Mouse (Mus musculus) lung, adult 2 months (tissue): ENCODE data around the gene Ak9. TPM values are rescaled to one million over a fixed set of nuclear protein-coding genes. Genes with fewer than 3 reads are reported as not detected.

Experiments used
- DNase-seq: peaks from one replicate; pipeline ENCODE4 v3.0.0; 2022
- H3K4me1 ChIP-seq: fragments of 200-500 bp; 2 replicates; pipeline ENCODE4 v1.6.1; 2011; ENCODE audit warnings: low read length; ENCODE audit not compliant: control insufficient read depth, insufficient read depth
- H3K4me3 ChIP-seq: fragments of 200-500 bp; replicated peaks from 2 replicates; pipeline ENCODE3; 2011; ENCODE audit warnings: low read depth, mild to moderate bottlenecking, control low read depth, low read length; ENCODE audit errors: extremely low read depth
- CTCF ChIP-seq: fragments of 200-500 bp; IDR thresholded peaks from 2 replicates; pipeline ENCODE4 v1.5.1; 2011; ENCODE audit warnings: mild to moderate bottlenecking, low read length, control low read depth; ENCODE audit not compliant: insufficient read depth
- POLR2A ChIP-seq: fragments of 200-500 bp; IDR thresholded peaks from 2 replicates; pipeline ENCODE4 v1.6.1; 2011; ENCODE audit warnings: low read depth, mild to moderate bottlenecking, control low read depth, low read length, borderline replicate concordance; ENCODE audit errors: extremely low read depth
- WGBS: fragments of 180-500 bp; shearing (Covaris S2); methylation state at CpG from one replicate; pipeline ENCODE4 v1.1.7; 2018; 5-methylcytosine and 5-hydroxymethylcytosine counted together
- polyA plus RNA-seq: library from polyadenylated mRNA; depleted of rRNA; stranded (reverse); fragments of >200 nt; gene quantifications from 2 replicates; pipeline ENCODE4 v1.2.3, GENCODE M21; 2012

Ak9 gene
- polyA plus RNA-seq, 1 experiment: 0.56 TPM

DNA sequence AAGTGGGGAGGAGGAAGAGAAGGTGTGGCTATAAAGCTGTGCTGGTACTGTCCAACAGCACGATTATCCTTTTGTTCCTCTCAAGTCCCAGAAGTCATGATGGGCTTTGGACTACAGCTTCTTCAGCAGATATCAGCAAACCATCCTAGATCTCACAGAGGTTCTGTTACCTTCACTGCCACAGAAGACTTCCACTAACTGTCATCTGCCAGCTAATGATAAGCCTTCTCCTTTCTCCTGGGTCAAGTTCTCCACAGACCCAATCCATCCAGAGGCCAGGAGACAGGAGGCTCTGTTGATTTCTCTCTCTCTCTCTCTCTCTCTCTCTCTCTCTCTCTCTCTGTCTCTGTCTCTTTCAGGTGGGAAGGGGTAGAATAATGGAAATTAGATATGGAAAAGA lies 144.4 kb downstream of the Ak9 start:
- H3K4me1 ChIP-seq: no peaks in the 10 kb centered on the region; the same call in none of the 2 replicates
- DNase-seq: no peak
- WGBS: 57% methylated on average over 1 of the region's 1 CpGs
- no peak overlapping the region for H3K4me3 ChIP-seq
- TF ChIP-seq POLR2A: no peak
- TF ChIP-seq CTCF: no peak

DNA sequence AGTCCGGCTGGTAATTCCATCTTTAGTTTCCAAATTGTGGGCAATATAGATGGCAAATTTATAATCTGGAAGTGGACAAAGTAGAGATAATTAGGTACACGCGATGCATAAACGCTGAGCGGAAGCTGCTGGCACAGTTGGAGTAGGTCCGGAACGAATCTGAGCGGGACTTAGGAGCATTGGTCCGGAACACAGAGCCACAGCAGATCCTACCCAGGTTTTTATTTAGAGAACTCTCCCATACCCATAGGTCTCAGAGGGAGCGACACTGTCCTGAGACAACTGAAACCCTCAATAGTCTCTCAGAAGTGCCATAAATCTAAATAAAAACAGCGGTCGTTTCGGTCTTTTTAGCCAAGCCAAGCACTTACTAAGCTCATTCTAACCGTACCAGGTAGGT lies 145.9 kb downstream of the Ak9 start:
- WGBS: 10% methylated on average over 14 of the region's 14 CpGs
- no peaks in the 10 kb centered on the region; the same call in none of the 2 replicates for H3K4me1 ChIP-seq
- no peak for DNase-seq
- peak overlapping the region; percentile 76 for H3K4me3 ChIP-seq
- TF ChIP-seq CTCF (no peak), POLR2A (no peak)

DNA sequence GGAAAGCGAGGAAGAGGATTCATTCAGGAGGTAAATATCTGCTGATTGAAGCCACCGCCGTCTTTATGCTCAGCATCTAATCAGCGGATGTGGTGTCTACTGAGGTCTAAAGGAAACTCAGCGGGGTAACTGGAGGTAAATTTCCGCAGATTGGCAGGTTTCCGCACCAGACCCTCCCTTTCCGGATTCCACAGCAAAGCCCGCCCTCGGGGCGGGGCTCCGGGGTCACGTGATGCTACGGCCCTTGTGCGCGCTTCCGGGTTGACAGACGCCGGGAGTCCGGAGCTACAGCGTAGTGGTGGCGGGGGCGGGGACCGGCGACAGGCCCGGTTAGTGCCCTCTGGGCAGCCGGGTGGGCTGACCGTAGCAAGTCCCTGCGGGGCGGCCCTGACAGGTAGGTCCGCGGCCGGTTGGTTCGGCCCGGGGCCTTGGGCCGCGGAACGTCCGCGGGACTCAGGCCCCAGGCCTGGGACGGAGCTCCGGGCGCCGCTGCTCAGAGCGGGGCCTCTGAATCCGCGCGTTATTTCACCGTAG lies 146.4 kb downstream of the Ak9 start, which contains the start of gene Zbtb24:
Gene Zbtb24 (plus strand): TSS at position 247 of the 534 bp plus-strand sequence.
- Histone ChIP-seq H3K4me3 (peak within 1 kb of the TSS; percentile 76), H3K4me1 (no peaks in the 10 kb centered on the region; the same call in none of the 2 replicates)
- TF ChIP-seq CTCF: no peak
- TF ChIP-seq POLR2A: no peak
- DNase-seq: peak; percentile 96
- under 1% methylated on average over 49 of the region's 49 CpGs for whole genome bisulfite sequencing

DNA sequence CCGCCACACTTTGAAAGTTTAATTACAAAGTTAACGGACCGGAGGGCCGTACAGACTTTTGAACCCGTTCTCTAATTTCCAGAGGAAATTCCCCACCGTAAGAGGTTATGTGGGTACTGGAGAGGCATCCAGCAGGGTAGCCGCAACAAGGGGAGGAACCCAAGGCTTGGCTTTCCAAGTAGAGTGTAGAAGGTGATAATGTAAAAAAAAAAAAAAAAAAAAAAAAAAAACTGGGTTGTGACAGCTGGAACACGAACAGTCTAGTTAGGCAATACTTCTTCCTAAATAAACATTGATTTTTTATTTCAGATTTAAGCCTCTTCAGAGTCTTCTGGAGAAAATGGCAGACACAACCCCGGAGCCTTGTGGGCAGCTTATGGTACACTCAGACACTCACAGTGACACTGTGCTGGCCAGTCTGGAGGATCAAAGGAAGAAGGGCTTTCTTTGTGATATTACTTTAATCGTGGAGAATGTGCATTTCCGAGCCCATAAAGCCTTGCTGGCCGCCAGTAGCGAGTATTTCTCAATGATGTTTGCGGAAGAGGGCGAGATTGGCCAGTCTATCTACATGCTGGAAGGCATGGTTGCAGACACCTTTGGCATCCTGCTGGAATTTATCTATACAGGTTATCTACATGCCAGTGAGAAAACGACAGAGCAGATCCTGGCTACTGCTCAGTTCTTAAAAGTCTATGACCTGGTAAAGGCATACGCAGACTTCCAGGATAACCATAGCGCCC lies 147.2 kb downstream of the Ak9 start:
- peak; percentile 9 for DNase-seq
- WGBS: 41% methylated on average over 18 of the region's 18 CpGs

DNA sequence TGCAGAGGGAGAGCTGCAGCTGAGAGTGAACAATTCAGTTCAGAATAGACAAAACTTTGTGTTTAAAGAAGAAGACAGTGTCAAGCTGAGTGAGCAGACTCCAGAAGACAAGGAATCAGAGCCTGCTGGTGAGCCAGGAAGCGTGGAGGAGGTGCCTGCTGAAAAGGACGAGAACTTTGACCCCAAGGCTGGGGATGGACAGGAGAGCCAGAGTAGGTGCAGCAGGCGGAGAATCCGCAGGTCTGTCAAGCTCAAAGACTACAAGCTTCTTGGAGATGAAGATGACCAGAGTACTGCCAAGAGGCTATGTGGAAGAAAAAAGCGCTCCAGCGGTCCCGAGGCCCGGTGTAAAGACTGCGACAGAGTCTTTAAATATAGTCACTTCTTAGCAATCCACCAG lies 147.9 kb downstream of the Ak9 start:
- WGBS: 96% methylated on average over 9 of the region's 9 CpGs
- Histone ChIP-seq H3K4me1 (no peaks in the 10 kb centered on the region; the same call in none of the 2 replicates), H3K4me3 (no peak overlapping the region)
- TF ChIP-seq POLR2A (no peak), CTCF (no peak)
- no peak for DNase-seq

More for the DNA sequence above, 147.2 kb downstream of the Ak9 start:
- no peaks in the 10 kb centered on the region; the same call in none of the 2 replicates for H3K4me1 ChIP-seq
- TF ChIP-seq CTCF (no peak), POLR2A (no peak)
- H3K4me3 ChIP-seq: peak overlapping the region; percentile 76

DNA sequence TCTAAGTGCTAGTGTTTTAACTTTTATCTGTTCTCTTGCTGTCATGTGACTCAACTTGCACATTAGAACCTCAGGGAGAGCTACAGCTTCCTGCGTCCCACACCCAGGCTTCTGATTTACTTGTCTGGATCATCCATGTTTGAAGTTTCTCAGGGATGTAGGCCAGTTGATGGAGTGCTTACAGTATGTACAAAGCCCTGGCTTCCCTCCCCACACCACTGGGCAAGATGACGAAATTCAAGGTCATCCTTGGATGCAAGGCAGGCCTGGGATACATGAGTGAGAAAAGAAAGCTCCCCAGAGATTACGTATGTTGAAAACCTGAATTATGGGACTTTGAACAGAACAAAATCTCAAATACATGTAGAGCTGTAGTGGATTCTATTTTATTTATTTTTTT lies 149.0 kb downstream of the Ak9 start:
- TF ChIP-seq CTCF: no peak
- TF ChIP-seq POLR2A: no peak
- 84% methylated on average over 3 of the region's 3 CpGs for WGBS
- Histone ChIP-seq H3K4me1 (no peaks in the 10 kb centered on the region; the same call in none of the 2 replicates), H3K4me3 (no peak overlapping the region)
- no peak for DNase-seq

DNA sequence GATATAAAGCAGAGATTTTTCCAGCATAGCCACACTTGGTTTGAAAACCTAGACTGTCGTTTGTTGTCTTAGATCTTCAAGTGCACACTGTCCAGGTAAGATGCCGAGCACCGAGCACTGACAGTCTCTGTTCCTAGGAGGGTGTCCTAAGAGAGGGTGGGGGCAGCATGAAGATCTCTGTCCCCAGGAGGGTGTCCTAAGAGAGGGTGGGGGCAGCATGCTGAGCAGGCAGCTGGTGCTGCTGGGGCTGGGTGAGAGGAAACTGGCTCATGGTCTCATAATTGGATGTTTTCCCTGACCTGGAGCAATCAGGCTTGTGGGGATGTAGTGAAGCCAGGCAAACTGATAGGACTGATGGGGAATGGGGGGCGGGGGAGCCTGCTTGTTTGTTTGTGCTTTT lies 156.2 kb downstream of the Ak9 start:
- TF ChIP-seq POLR2A (no peak), CTCF (no peak)
- H3K4me1 ChIP-seq: no peaks in the 10 kb centered on the region
- 87% methylated on average over 4 of the region's 4 CpGs for WGBS
- no peak for DNase-seq
- no peak overlapping the region for H3K4me3 ChIP-seq

DNA sequence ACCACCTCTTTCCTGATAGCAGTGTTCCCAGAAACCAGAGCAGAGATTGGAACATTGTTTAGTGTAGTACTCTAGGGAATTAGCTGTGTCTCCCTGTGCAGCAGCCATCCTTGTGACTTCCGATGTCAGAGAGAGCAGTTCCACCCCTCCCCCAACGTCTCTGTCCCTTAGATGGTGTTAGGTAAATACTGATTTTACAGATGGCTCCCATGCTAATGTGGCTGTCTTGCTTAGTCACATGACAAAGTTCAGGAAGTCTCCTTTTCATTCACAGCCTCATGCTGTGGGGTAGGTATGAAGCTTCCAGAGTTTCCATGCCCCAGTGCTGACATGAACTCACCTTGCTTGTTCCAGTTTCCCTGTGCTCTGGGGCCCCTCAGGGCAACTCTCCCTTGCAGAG lies 156.7 kb downstream of the Ak9 start:
- TF ChIP-seq POLR2A: no peak
- no peak for TF ChIP-seq CTCF
- H3K4me1 ChIP-seq: no peaks in the 10 kb centered on the region
- no peak overlapping the region for H3K4me3 ChIP-seq
- WGBS: 24% methylated on average over 2 of the region's 2 CpGs
- no peak for DNase-seq

DNA sequence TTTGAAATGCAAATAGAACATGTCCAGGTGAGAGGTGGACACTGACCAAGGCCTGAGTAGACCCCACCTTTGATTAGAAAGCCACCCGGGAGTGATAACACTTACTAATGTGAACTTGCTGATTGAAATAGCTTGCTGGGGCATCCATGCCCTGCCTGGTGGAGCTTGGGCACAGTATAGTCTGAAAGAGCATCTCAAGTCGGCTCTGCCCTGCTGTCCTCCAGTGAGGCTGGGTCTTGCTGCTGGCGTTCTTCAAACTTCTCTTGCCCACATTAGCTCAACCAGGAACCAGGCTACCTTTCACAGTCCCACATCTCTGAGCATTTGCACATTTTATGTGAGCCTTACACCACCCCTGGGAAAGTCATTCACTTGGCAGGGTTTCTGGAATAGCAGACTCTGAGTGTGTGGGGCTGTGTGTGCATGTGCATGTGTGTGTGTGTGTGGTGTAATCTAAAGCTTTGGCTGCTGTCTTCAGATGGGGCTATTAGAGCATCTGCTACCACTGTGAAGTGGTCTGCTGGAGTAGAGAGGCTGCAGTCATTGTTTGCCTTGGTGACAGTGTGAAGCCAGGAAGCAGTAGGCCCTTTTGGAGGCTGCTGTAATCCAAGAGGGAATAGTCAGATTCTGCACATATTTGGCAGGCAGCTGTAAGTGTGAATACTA lies 157.4 kb downstream of the Ak9 start:
- H3K4me1 ChIP-seq: no peaks in the 10 kb centered on the region
- no peak for TF ChIP-seq POLR2A
- no peak for TF ChIP-seq CTCF
- WGBS: 86% methylated on average over 3 of the region's 3 CpGs
- no peak for DNase-seq
- H3K4me3 ChIP-seq: no peak overlapping the region

DNA sequence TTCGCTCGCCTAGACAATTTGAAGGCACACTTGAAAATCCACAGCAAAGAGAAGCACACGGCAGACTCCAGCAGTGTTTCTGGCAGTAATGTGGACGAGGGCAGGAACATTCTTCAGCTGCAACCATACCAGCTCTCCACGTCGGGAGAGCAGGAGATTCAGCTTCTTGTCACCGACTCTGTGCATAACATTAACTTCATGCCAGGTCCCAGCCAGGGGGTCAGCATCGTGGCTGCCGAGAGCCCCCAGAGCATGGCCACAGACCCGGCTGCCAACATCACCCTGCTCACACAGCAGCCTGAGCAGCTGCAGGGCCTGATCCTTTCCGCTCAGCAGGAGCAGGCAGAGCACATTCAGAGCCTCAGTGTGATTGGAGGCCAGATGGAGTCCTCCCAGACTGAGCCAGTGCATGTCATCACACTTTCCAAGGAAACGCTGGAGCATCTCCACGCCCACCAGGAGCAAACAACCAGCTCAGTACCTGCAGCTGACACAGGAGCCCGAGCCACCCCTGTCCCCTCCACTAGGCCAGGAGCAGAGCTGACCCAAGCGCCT lies 160.7 kb downstream of the Ak9 start:
- WGBS: 69% methylated on average over 15 of the region's 15 CpGs
- no peak overlapping the region for H3K4me3 ChIP-seq
- no peaks in the 10 kb centered on the region for H3K4me1 ChIP-seq
- TF ChIP-seq CTCF (no peak), POLR2A (no peak)
- no peak for DNase-seq
